In genomic region chr2:11173521-11173920, GRCm38 (mm10) we compare ENCODE assay signal across 10 mouse cellular contexts. TPM values are rescaled to one million over a fixed set of nuclear protein-coding genes. Genes with fewer than 3 reads are reported as not detected.
DNase-seq lines count a peak whose midpoint lies in the region; ATAC-seq and TF ChIP-seq lines count a peak whose summit lies in the region.
"Had no signal": no experiment of that assay in that cellular context is flagged by ENCODE, and none has a peak within 500 bp of the region (broad histone marks: within the 10 kb centered on the region; RNA-seq: fewer than 3 reads in every experiment).

No protein-coding gene starts in this region.

- H3K4me2 ChIP-seq in hindbrain, embryonic 12.5 days (replicated peaks), result peak overlapping the region; percentile 70
- peak overlapping the region; percentile 37 for H3K4me2 ChIP-seq in midbrain, embryonic 16.5 days (ENCODE audit: low read length)

- no peaks in the 10 kb centered on the region for H3K36me3 ChIP-seq in hindbrain, embryonic 12.5 days
- H3K36me3 ChIP-seq in midbrain, embryonic 16.5 days (ENCODE audit: control insufficient read depth, insufficient read depth, low read length), result no peaks in the 10 kb centered on the region
- no peaks in the 10 kb centered on the region for H3K36me3 ChIP-seq in limb, embryonic 10.5 days

- H3K4me3 ChIP-seq in gastrocnemius, adult 2 months, result peak overlapping the region; percentile 84
- H3K4me3 ChIP-seq in hindbrain, embryonic 12.5 days, result no peak overlapping the region
- H3K4me3 ChIP-seq in midbrain, embryonic 16.5 days (ENCODE audit: low read depth, low read length), result 0 out of 2 replicates have a peak overlapping the region, but pooled peaks have one; percentile 5
- H3K4me3 ChIP-seq in limb, embryonic 10.5 days, result no peak overlapping the region
- H3K4me3 ChIP-seq: erythroblast, embryonic 14.5 days had no signal

- 40% methylated on average over 4 of the region's 4 CpGs for WGBS in hindbrain, embryonic 12.5 days
- WGBS in midbrain, embryonic 16.5 days, result 33% methylated on average over 4 of the region's 4 CpGs
- 62% methylated on average over 4 of the region's 4 CpGs for WGBS in limb, embryonic 10.5 days

- H3K4me1 ChIP-seq in hindbrain, embryonic 12.5 days, result peaks cover 11% of the 10 kb centered on the region
- H3K4me1 ChIP-seq in midbrain, embryonic 16.5 days (ENCODE audit: control insufficient read depth, insufficient read depth, low read length), result peaks cover 12% of the 10 kb centered on the region
- H3K4me1 ChIP-seq in limb, embryonic 10.5 days, result peaks cover 12% of the 10 kb centered on the region

- no peak for DNase-seq in gastrocnemius, adult 2 months
- no peak for DNase-seq in gastrocnemius, postnatal 25 days
- DNase-seq in cerebellum, postnatal 4 days (ENCODE audit: low spot score in 2 of 2), result no peak
- DNase-seq in limb, embryonic 10.5 days (ENCODE audit: low spot score), result no peak
- no peak for DNase-seq in layer of hippocampus, postnatal 14 days (ENCODE audit: low spot score in 2 of 2)
- DNase-seq: lung, postnatal 14 days had no signal

- peaks cover 7% of the 10 kb centered on the region; the same call in 1 of the 2 replicates for H3K27me3 ChIP-seq in hindbrain, embryonic 12.5 days
- peaks cover 3% of the 10 kb centered on the region; the same call in 1 of the 2 replicates for H3K27me3 ChIP-seq in midbrain, embryonic 16.5 days (ENCODE audit: control insufficient read depth, insufficient read depth, low read depth, low read length)
- peaks cover 35% of the 10 kb centered on the region for H3K27me3 ChIP-seq in limb, embryonic 10.5 days (ENCODE audit: low read depth, poor library complexity, severe bottlenecking)

- intact Hi-C loops in gastrocnemius, adult 2 months (cut with DNase I), result loop anchor here (2.0 to 10.0 kb wide), 6 partner anchors 41 to 351 kb away; no protein-coding TSS in a partner anchor

- ATAC-seq in CD4-positive, CD25-positive, alpha-beta regulatory T cell, adult 4 months, result peak; percentile 44
- ATAC-seq in hindbrain, embryonic 12.5 days (ENCODE audit: low FRiP score), result no peak
- ATAC-seq in midbrain, embryonic 16.5 days, result no peak

- no peaks in the 10 kb centered on the region for H3K9me3 ChIP-seq in hindbrain, embryonic 12.5 days (replicated peaks)
- no peaks in the 10 kb centered on the region for H3K9me3 ChIP-seq in midbrain, embryonic 16.5 days (replicated peaks; ENCODE audit: control insufficient read depth, low read length, poor library complexity, severe bottlenecking)
- no peaks in the 10 kb centered on the region for H3K9me3 ChIP-seq in limb, embryonic 10.5 days (replicated peaks)

- H3K9ac ChIP-seq in hindbrain, embryonic 12.5 days, result no peak overlapping the region
- H3K9ac ChIP-seq in midbrain, embryonic 16.5 days (ENCODE audit: low read depth, low read length), result no peak overlapping the region

- peak overlapping the region; percentile 96 for H3K27ac ChIP-seq in gastrocnemius, adult 2 months
- H3K27ac ChIP-seq in hindbrain, embryonic 12.5 days, result no peak overlapping the region
- H3K27ac ChIP-seq in midbrain, embryonic 16.5 days (ENCODE audit: low read length), result no peak overlapping the region
- no peak overlapping the region for H3K27ac ChIP-seq in limb, embryonic 10.5 days

- TF ChIP-seq CTCF in gastrocnemius, adult 2 months (IDR thresholded peaks at IDR 0.05), result no peak

RNA-seq across cellular contexts. Expression of gene Prkcq, which starts 1.6 kb away (rescaled TPM):
- 10 to 100 TPM; 75.5 to 85.1 TPM for total RNA-seq in gastrocnemius, adult 2 months (2021)
- 10 to 100 TPM; 50.8 to 51.8 TPM for total RNA-seq in gastrocnemius, postnatal 25 days (2021)
- polyA plus RNA-seq in CD4-positive, CD25-positive, alpha-beta regulatory T cell, adult 4 months (2017; shearing (Covaris generic)), result 100 to 1,000 TPM; 134 to 151 TPM
- 2.6 and 3.0 TPM in 2 replicates for polyA plus RNA-seq in hindbrain, embryonic 12.5 days (2016; fragmentation: Nextera tagmentation; extraction: Ambion mirVana)
- 7.1 and 7.8 TPM in 2 replicates for polyA plus RNA-seq in midbrain, embryonic 16.5 days (2015; fragmentation: Nextera tagmentation; extraction: Ambion mirVana)
- 0.90 and 0.95 TPM in 2 replicates for polyA plus RNA-seq in limb, embryonic 10.5 days (2016; fragmentation: Nextera tagmentation; extraction: Ambion mirVana)
- total RNA-seq in layer of hippocampus, postnatal 14 days (2021), result 10 to 100 TPM; 14.3 to 15.2 TPM
- polyA plus RNA-seq: erythroblast, embryonic 14.5 days had no signal

Comparison
In these comparisons a context has a peak if more than half of its experiments do, and no peak if none do; other contexts are left out.
1. H3K4me3 ChIP-seq: peak in gastrocnemius, adult 2 months (single experiment) and midbrain, embryonic 16.5 days (single experiment); none in hindbrain, embryonic 12.5 days (single experiment) and limb, embryonic 10.5 days (single experiment).
2. RNA of gene Prkcq, which starts 1.6 kb away (polyA plus RNA-seq): 134 to 151 TPM in CD4-positive, CD25-positive, alpha-beta regulatory T cell, adult 4 months; 7.1 to 7.8 TPM in midbrain, embryonic 16.5 days, 2.6 to 3.0 TPM in hindbrain, embryonic 12.5 days and 0.90 to 0.95 TPM in limb, embryonic 10.5 days; every median in the first group is over 10 times any median in the second.